Mouse (Mus musculus) ES-Bruce4 (cell line): Measurements from ENCODE around the gene Gm49318. TPM values are rescaled to one million over a fixed set of nuclear protein-coding genes. Genes with fewer than 3 reads are reported as not detected.

ENCODE experiments used
- H3K27ac ChIP-seq: 2 replicates; pipeline ENCODE4 v1.5.1; 2012; ENCODE audit warnings: low read length, inconsistent platforms; ENCODE audit not compliant: insufficient read depth
- H3K27me3 ChIP-seq: 2 replicates; pipeline ENCODE4 v1.6.1; 2012; ENCODE audit warnings: mild to moderate bottlenecking, low read length, inconsistent platforms; ENCODE audit not compliant: control insufficient read depth, poor library complexity, insufficient read depth, severe bottlenecking
- H3K36me3 ChIP-seq: 2 replicates; pipeline ENCODE4 v1.6.1; 2012; ENCODE audit warnings: inconsistent platforms, mild to moderate bottlenecking, low read length, moderate library complexity; ENCODE audit not compliant: control insufficient read depth, poor library complexity, insufficient read depth, severe bottlenecking
- H3K4me1 ChIP-seq: one replicate; pipeline ENCODE4 v1.8.1; 2011; ENCODE audit warnings: low read length; ENCODE audit not compliant: control insufficient read depth, insufficient read depth
- H3K4me3 ChIP-seq: 2 replicates; pipeline ENCODE4 v1.5.1; 2011; ENCODE audit warnings: low read depth, mild to moderate bottlenecking, low read length
- H3K9ac ChIP-seq: 2 replicates; pipeline ENCODE4 v1.6.1; 2012; ENCODE audit warnings: low read depth, mild to moderate bottlenecking, inconsistent platforms; ENCODE audit not compliant: poor library complexity, severe bottlenecking
- H3K9me3 ChIP-seq: replicated peaks from 2 replicates; pipeline ENCODE4 v1.6.1; 2012; ENCODE audit warnings: mild to moderate bottlenecking, low read length, inconsistent platforms; ENCODE audit not compliant: control insufficient read depth, poor library complexity, insufficient read depth, severe bottlenecking
- CTCF ChIP-seq: IDR thresholded peaks from one replicate; pipeline ENCODE4 v1.8.1; 2011; ENCODE audit warnings: low read depth, low read length
- EP300 ChIP-seq: IDR thresholded peaks from 2 replicates; pipeline ENCODE4 v1.6.1; 2011; ENCODE audit warnings: low read depth, low read length; ENCODE audit not compliant: insufficient read depth
- POLR2A ChIP-seq: IDR thresholded peaks from one replicate; pipeline ENCODE4 v1.8.1; 2011; ENCODE audit warnings: low read length; ENCODE audit not compliant: insufficient read depth
- polyA plus RNA-seq: library from polyadenylated mRNA; stranded (reverse); fragments of >200 nt; gene quantifications from 2 replicates; pipeline ENCODE4 v1.2.4, GENCODE M21; 2011; ENCODE audit warnings: low read depth; ENCODE audit not compliant: missing spikeins, insufficient read depth, insufficient read length

Gm49318 gene
- polyA plus RNA-seq, 1 experiment: not detected

GRCm38 (mm10) chr9:21987592-21988342 is 83.3 kb downstream of the Gm49318 start:
- H3K9me3 ChIP-seq: no peaks in the 10 kb centered on the region
- H3K4me1 ChIP-seq: peaks cover 3% of the 10 kb centered on the region
- H3K36me3 ChIP-seq: no peaks in the 10 kb centered on the region
- TF ChIP-seq CTCF (no peak), EP300 (0 out of 2 replicates have a peak, but pooled peaks have one; percentile 10), POLR2A (no peak)
- no peak overlapping the region for H3K27ac ChIP-seq
- H3K9ac ChIP-seq: peak overlapping the region; percentile 24; the same call in 1 of the 2 replicates
- peaks cover 10% of the 10 kb centered on the region for H3K27me3 ChIP-seq
- peak overlapping the region; percentile 65 for H3K4me3 ChIP-seq

Other genes starting within 250 kb of the Gm49318 start
- gene Angptl8, start 235.7 kb downstream of the Gm49318 start, polyA plus RNA-seq: not detected in 2 replicates
- 74.9 and 80.8 TPM in 2 replicates for gene Dock6, start 218.6 kb downstream of the Gm49318 start, polyA plus RNA-seq
- 5.7 and 7.8 TPM in 2 replicates for gene Rab3d, start 153.1 kb downstream of the Gm49318 start, polyA plus RNA-seq
- gene Ccdc159, start 143.8 kb downstream of the Gm49318 start, polyA plus RNA-seq: 2.9 and 4.9 TPM in 2 replicates
- 19.9 and 21.4 TPM in 2 replicates for gene Tmem205, start 143.7 kb downstream of the Gm49318 start, polyA plus RNA-seq
- gene Plppr2, start 134.2 kb downstream of the Gm49318 start, polyA plus RNA-seq: 5.4 and 5.6 TPM in 2 replicates
- gene Swsap1, start 115.5 kb downstream of the Gm49318 start, polyA plus RNA-seq: 8.5 TPM in 2 replicates
- gene Epor, start 107.8 kb downstream of the Gm49318 start, polyA plus RNA-seq: 0.57 and 1.9 TPM in 2 replicates
- 9.2 and 9.7 TPM in 2 replicates for gene Rgl3, start 81.8 kb downstream of the Gm49318 start, polyA plus RNA-seq
- gene Ccdc151, start 68.6 kb downstream of the Gm49318 start, polyA plus RNA-seq: 1.6 and 2.8 TPM in 2 replicates
- gene Prkcsh, start 68.5 kb downstream of the Gm49318 start, polyA plus RNA-seq: 108 and 116 TPM in 2 replicates
- 8.3 and 10.6 TPM in 2 replicates for gene Elavl3, start 19.2 kb downstream of the Gm49318 start, polyA plus RNA-seq
- gene Zfp653, start 117 bp upstream of the Gm49318 start, polyA plus RNA-seq: 7.2 and 8.8 TPM in 2 replicates
- gene Ecsit, start 14.2 kb upstream of the Gm49318 start, polyA plus RNA-seq: 20.9 and 21.9 TPM in 2 replicates
- 7.8 and 10.1 TPM in 2 replicates for gene Cnn1, start 28.0 kb upstream of the Gm49318 start, polyA plus RNA-seq
- gene Elof1, start 45.9 kb upstream of the Gm49318 start, polyA plus RNA-seq: 48.4 and 49.8 TPM in 2 replicates
- 6.1 and 7.6 TPM in 2 replicates for gene Acp5, start 64.5 kb upstream of the Gm49318 start, polyA plus RNA-seq
- gene Pigyl, start 85.6 kb upstream of the Gm49318 start, polyA plus RNA-seq: 83.8 and 86.5 TPM in 2 replicates
- gene Zfp872, start 116.8 kb upstream of the Gm49318 start, polyA plus RNA-seq: 1.2 and 1.4 TPM in 2 replicates
- 34.4 and 41.6 TPM in 2 replicates for gene Zfp809, start 154.5 kb upstream of the Gm49318 start, polyA plus RNA-seq
- 10.8 and 11.4 TPM in 2 replicates for gene Zfp599, start 188.6 kb upstream of the Gm49318 start, polyA plus RNA-seq
- gene Zfp810, start 236.4 kb upstream of the Gm49318 start, polyA plus RNA-seq: 8.4 and 10.7 TPM in 2 replicates